Mouse (Mus musculus) limb, embryonic 12.5 days (tissue): ENCODE data around the gene Vps52. TPM values are rescaled to one million over a fixed set of nuclear protein-coding genes. Genes with fewer than 3 reads are reported as not detected.
"Not testable (repeated sequence)": the region's sequence is repeated elsewhere in the genome, so short reads cannot be mapped to it uniquely, and the experiment has no call there.

Experiments
- ATAC-seq: fragments of 200-750 bp; cut with Nextera tagmentation; 2 replicates; pipeline ENCODE4 v1.8.0; 2017; ENCODE audit warnings: low read depth, moderate TSS enrichment; ENCODE audit not compliant: insufficient number of reproducible peaks, insufficient read depth, low FRiP score, low TSS enrichment
- H3K27ac ChIP-seq: fragments of 300-500 bp; sonication (generic); 2 replicates; pipeline ENCODE4 v1.5.1; 2016; ENCODE audit warnings: mild to moderate bottlenecking, moderate library complexity
- H3K27me3 ChIP-seq: fragments of 300-500 bp; sonication (generic); 2 replicates; pipeline ENCODE4 v1.6.1; 2016; ENCODE audit warnings: mild to moderate bottlenecking, moderate library complexity
- H3K36me3 ChIP-seq: fragments of 300-500 bp; sonication (generic); 2 replicates; pipeline ENCODE4 v1.6.1; 2016; ENCODE audit warnings: mild to moderate bottlenecking, moderate library complexity
- H3K4me1 ChIP-seq: fragments of 300-500 bp; sonication (generic); replicated peaks from 2 replicates; pipeline ENCODE4 v1.6.1; 2016
- H3K4me2 ChIP-seq: fragments of 300-500 bp; sonication (generic); 2 replicates; pipeline ENCODE4 v1.6.1; 2016; ENCODE audit warnings: mild to moderate bottlenecking, moderate library complexity
- H3K4me3 ChIP-seq: fragments of 300-500 bp; sonication (generic); replicated peaks from 2 replicates; pipeline ENCODE4 v1.5.1; 2016; ENCODE audit warnings: mild to moderate bottlenecking
- H3K9ac ChIP-seq: fragments of 300-500 bp; sonication (generic); replicated peaks from 2 replicates; pipeline ENCODE4 v1.6.1; 2016; ENCODE audit warnings: mild to moderate bottlenecking, moderate library complexity
- H3K9me3 ChIP-seq: fragments of 300-500 bp; sonication (generic); 2 replicates; pipeline ENCODE4 v1.6.1; 2016; ENCODE audit warnings: mild to moderate bottlenecking, moderate library complexity
- WGBS: fragments of 180-500 bp; shearing (Covaris S2); methylation state at CpG from one replicate; pipeline ENCODE4 v1.1.7; 2016; 5-methylcytosine and 5-hydroxymethylcytosine counted together
- polyA plus RNA-seq: library from polyadenylated mRNA; unstranded; fragments of >200 nt; fragmentation: Nextera tagmentation; extraction: Ambion mirVana; gene quantifications from 2 replicates; pipeline ENCODE4 v1.2.1, GENCODE M21; 2016

The Vps52 gene
- polyA plus RNA-seq, 1 experiment from 2014 or later: 53.3 TPM

- peaks cover 45% of the 10 kb centered on the region for H3K4me1 ChIP-seq
Observed at GRCm38 (mm10) chr17:33948905-33949537, 6.6 kb upstream of the Vps52 start.

GRCm38 (mm10) chr17:33950131-33950625, 5.4 kb upstream of the Vps52 start:
- 79% methylated on average over 10 of the region's 10 CpGs for WGBS
- no peak for ATAC-seq
- peak overlapping the region; percentile 49 for H3K4me3 ChIP-seq
- peak overlapping the region; percentile 94 for H3K27ac ChIP-seq
- H3K4me1 ChIP-seq: peaks cover 53% of the 10 kb centered on the region
- no peaks in the 10 kb centered on the region for H3K9me3 ChIP-seq
- peak overlapping the region; percentile 99 for H3K4me2 ChIP-seq
- H3K36me3 ChIP-seq: peaks cover 84% of the 10 kb centered on the region
- no peaks in the 10 kb centered on the region for H3K27me3 ChIP-seq
- H3K9ac ChIP-seq: peak overlapping the region; percentile 70; the same call in 1 of the 2 replicates

More at GRCm38 (mm10) chr17:33948905-33949537, 6.6 kb upstream of the Vps52 start:
- Histone ChIP-seq H3K27ac (0 out of 2 replicates have a peak overlapping the region, but pooled peaks have one; percentile 41), H3K4me2 (no peak overlapping the region), H3K9me3 (no peaks in the 10 kb centered on the region), H3K9ac (no peak overlapping the region), H3K36me3 (peaks cover 89% of the 10 kb centered on the region), H3K27me3 (no peaks in the 10 kb centered on the region), H3K4me3 (no peak overlapping the region)
- ATAC-seq: no peak
- WGBS: 89% methylated on average over 19 of the region's 19 CpGs

GRCm38 (mm10) chr17:33951021-33951946, 4.3 kb upstream of the Vps52 start, which contains the start of gene B3galt4:
Gene B3galt4, minus strand, starts transcription at chr17:33951488.
- H3K4me3 ChIP-seq: peak within 1 kb of the TSS; percentile 49
- no peaks in the 10 kb centered on the region for H3K9me3 ChIP-seq
- H3K27me3 ChIP-seq: no peaks in the 10 kb centered on the region
- H3K9ac ChIP-seq: peak within 1 kb of the TSS; percentile 70
- peak; percentile 76 for ATAC-seq
- under 1% methylated on average over 45 of the region's 45 CpGs for WGBS
- peak within 1 kb of the TSS; percentile 99 for H3K4me2 ChIP-seq
- peak within 1 kb of the TSS; percentile 94 for H3K27ac ChIP-seq
- H3K4me1 ChIP-seq: peaks cover 53% of the 10 kb centered on the region
- H3K36me3 ChIP-seq: peaks cover 73% of the 10 kb centered on the region

- peak overlapping the region; percentile 94 for H3K27ac ChIP-seq
- peak overlapping the region; percentile 70; the same call in 1 of the 2 replicates for H3K9ac ChIP-seq
- ATAC-seq, H3K27me3 ChIP-seq, H3K9me3 ChIP-seq: not testable (repeated sequence)
- H3K4me2 ChIP-seq: peak overlapping the region; percentile 99
- WGBS: 75% methylated on average over 13 of the region's 13 CpGs
- H3K36me3 ChIP-seq: peaks cover 67% of the 10 kb centered on the region
- H3K4me3 ChIP-seq: peak overlapping the region; percentile 49
- peaks cover 59% of the 10 kb centered on the region for H3K4me1 ChIP-seq
Observed at GRCm38 (mm10) chr17:33952015-33952414, 3.6 kb upstream of the Vps52 start.

GRCm38 (mm10) chr17:33952879-33953278, 2.7 kb upstream of the Vps52 start:
- no peaks in the 10 kb centered on the region for H3K9me3 ChIP-seq
- H3K27me3 ChIP-seq: no peaks in the 10 kb centered on the region
- H3K4me1 ChIP-seq: peaks cover 67% of the 10 kb centered on the region
- 88% methylated on average over 4 of the region's 4 CpGs for WGBS
- H3K4me3 ChIP-seq: peak overlapping the region; percentile 1; the same call in 1 of the 2 replicates
- 0 out of 2 replicates have a peak overlapping the region, but pooled peaks have one; percentile 14 for H3K27ac ChIP-seq
- H3K4me2 ChIP-seq: peak overlapping the region; percentile 99
- H3K9ac ChIP-seq: no peak overlapping the region; the same call in none of the 2 replicates
- no peak for ATAC-seq
- H3K36me3 ChIP-seq: peaks cover 59% of the 10 kb centered on the region

GRCm38 (mm10) chr17:33953310-33953709, 2.3 kb upstream of the Vps52 start:
- no peak for ATAC-seq
- Histone ChIP-seq H3K4me2 (peak overlapping the region; percentile 99), H3K27ac (no peak overlapping the region; the same call in 1 of the 2 replicates), H3K4me1 (peaks cover 68% of the 10 kb centered on the region), H3K9me3 (no peaks in the 10 kb centered on the region), H3K36me3 (peaks cover 55% of the 10 kb centered on the region), H3K4me3 (peak overlapping the region; percentile 95), H3K27me3 (no peaks in the 10 kb centered on the region), H3K9ac (peak overlapping the region; percentile 45)
- 81% methylated on average over 3 of the region's 3 CpGs for WGBS

GRCm38 (mm10) chr17:33953961-33954565, 1.5 kb upstream of the Vps52 start:
- no peak for ATAC-seq
- H3K4me2 ChIP-seq: peak overlapping the region; percentile 99
- H3K36me3 ChIP-seq: peaks cover 55% of the 10 kb centered on the region
- peaks cover 68% of the 10 kb centered on the region for H3K4me1 ChIP-seq
- no peaks in the 10 kb centered on the region for H3K27me3 ChIP-seq
- H3K4me3 ChIP-seq: peak overlapping the region; percentile 95
- H3K27ac ChIP-seq: peak overlapping the region; percentile 95
- WGBS: 37% methylated on average over 5 of the region's 5 CpGs
- H3K9me3 ChIP-seq: no peaks in the 10 kb centered on the region
- H3K9ac ChIP-seq: peak overlapping the region; percentile 98

- Histone ChIP-seq H3K9me3 (no peaks in the 10 kb centered on the region), H3K4me2 (peak overlapping the region; percentile 99), H3K9ac (peak overlapping the region; percentile 98), H3K27ac (peak overlapping the region; percentile 95), H3K4me1 (peaks cover 65% of the 10 kb centered on the region), H3K36me3 (peaks cover 55% of the 10 kb centered on the region), H3K27me3 (no peaks in the 10 kb centered on the region), H3K4me3 (peak overlapping the region; percentile 95)
- ATAC-seq: 0 out of 2 replicates have a peak, but pooled peaks have one; percentile 2
- WGBS: 2% methylated on average over 33 of the region's 33 CpGs
Observed at GRCm38 (mm10) chr17:33954646-33955554, 712 bp upstream of the Vps52 start.

- Histone ChIP-seq H3K36me3 (peaks cover 63% of the 10 kb centered on the region), H3K27me3 (no peaks in the 10 kb centered on the region), H3K4me3 (peak overlapping the region; percentile 95), H3K9ac (peak overlapping the region; percentile 54), H3K9me3 (no peaks in the 10 kb centered on the region), H3K4me2 (peak overlapping the region; percentile 99), H3K4me1 (peaks cover 50% of the 10 kb centered on the region), H3K27ac (peak overlapping the region; percentile 89; the same call in 1 of the 2 replicates)
- 8% methylated on average over 10 of the region's 10 CpGs for WGBS
- no peak for ATAC-seq
Observed at GRCm38 (mm10) chr17:33956336-33956735, 724 bp downstream of the Vps52 start.

- peaks cover 63% of the 10 kb centered on the region for H3K36me3 ChIP-seq
- H3K4me1 ChIP-seq: peaks cover 39% of the 10 kb centered on the region
- no peaks in the 10 kb centered on the region for H3K9me3 ChIP-seq
- no peaks in the 10 kb centered on the region for H3K27me3 ChIP-seq
- no peak overlapping the region for H3K27ac ChIP-seq
- no peak for ATAC-seq
- H3K9ac ChIP-seq: no peak overlapping the region
- H3K4me3 ChIP-seq: no peak overlapping the region
- no peak overlapping the region for H3K4me2 ChIP-seq
- 52% methylated on average over 6 of the region's 6 CpGs for WGBS
Observed at GRCm38 (mm10) chr17:33957493-33957892, 1.9 kb downstream of the Vps52 start.
